Mouse (Mus musculus) G1E (cell line): ENCODE results near the gene Polm. TPM values are rescaled to one million over a fixed set of nuclear protein-coding genes. Genes with fewer than 3 reads are reported as not detected.

Source experiments
- ATAC-seq: 2 replicates; pipeline ENCODE4 v1.8.0; 2016; ENCODE audit warnings: mild to moderate bottlenecking; ENCODE audit not compliant: insufficient number of reproducible peaks, poor library complexity, low FRiP score, severe bottlenecking; ENCODE audit errors: extremely low read depth
- DNase-seq: peaks from one replicate; pipeline ENCODE4 v3.0.0; 2012; ENCODE audit warnings: low spot score
- H3K27me3 ChIP-seq: 2 replicates; pipeline ENCODE4 v1.6.1; 2012; ENCODE audit warnings: mild to moderate bottlenecking, low read length, inconsistent platforms; ENCODE audit not compliant: insufficient read depth
- H3K36me3 ChIP-seq: replicated peaks from 2 replicates; pipeline ENCODE3; 2012; ENCODE audit warnings: mild to moderate bottlenecking, inconsistent platforms
- H3K4me1 ChIP-seq: 2 replicates; pipeline ENCODE4 v1.6.1; 2012; ENCODE audit warnings: low read depth, low read length, inconsistent platforms, mixed read lengths; ENCODE audit not compliant: insufficient read depth
- H3K4me3 ChIP-seq: 2 replicates; pipeline ENCODE4 v1.5.1; 2012; ENCODE audit warnings: low read depth, mild to moderate bottlenecking, inconsistent platforms, low read length, moderate library complexity, mixed read lengths
- H3K9me3 ChIP-seq: replicated peaks from 2 replicates; pipeline ENCODE4 v1.6.1; 2012; ENCODE audit warnings: inconsistent platforms
- CTCF ChIP-seq: IDR thresholded peaks from 2 replicates; pipeline ENCODE4 v1.5.1; 2012; ENCODE audit warnings: low read depth, low read length, inconsistent platforms, mixed read lengths
- GATA1 ChIP-seq: IDR thresholded peaks from 2 replicates; pipeline ENCODE4 v1.6.1; 2012; ENCODE audit warnings: borderline replicate concordance, low read length, inconsistent platforms, mixed read lengths
- GATA2 ChIP-seq: IDR thresholded peaks from 2 replicates; pipeline ENCODE4 v1.6.1; 2012; ENCODE audit warnings: low read depth, low read length, inconsistent platforms, borderline replicate concordance
- POLR2AphosphoS5 ChIP-seq: IDR thresholded peaks from 2 replicates; pipeline ENCODE4 v1.6.1; 2012; ENCODE audit warnings: low read depth, low read length, inconsistent platforms; ENCODE audit not compliant: insufficient replicate concordance
- TAL1 ChIP-seq: conservative IDR thresholded peaks from 2 replicates; pipeline ENCODE4 v1.6.1; 2012; ENCODE audit warnings: low read depth, low read length, inconsistent platforms, mixed read lengths
- polyA plus RNA-seq: library from polyadenylated mRNA; stranded (reverse); fragments of >175 nt; gene quantifications from 2 replicates; pipeline ENCODE4 v1.2.3, GENCODE M21; 2012
- total RNA-seq, 2 experiments: library from RNA; stranded (forward) in 1 of 2; stranded (reverse) in 1 of 2; fragments of 200-1000 nt in 1 of 2; fragments of >200 nt in 1 of 2; fragmentation: Nextera tagmentation in 1 of 2; gene quantifications; 2 replicates each; pipeline ENCODE4 v1.2.3; 2014 to 2017

The Polm gene
- total and polyA plus RNA-seq, 3 experiments, result 15.4 to 38.2 (median 32.1) TPM

DNA sequence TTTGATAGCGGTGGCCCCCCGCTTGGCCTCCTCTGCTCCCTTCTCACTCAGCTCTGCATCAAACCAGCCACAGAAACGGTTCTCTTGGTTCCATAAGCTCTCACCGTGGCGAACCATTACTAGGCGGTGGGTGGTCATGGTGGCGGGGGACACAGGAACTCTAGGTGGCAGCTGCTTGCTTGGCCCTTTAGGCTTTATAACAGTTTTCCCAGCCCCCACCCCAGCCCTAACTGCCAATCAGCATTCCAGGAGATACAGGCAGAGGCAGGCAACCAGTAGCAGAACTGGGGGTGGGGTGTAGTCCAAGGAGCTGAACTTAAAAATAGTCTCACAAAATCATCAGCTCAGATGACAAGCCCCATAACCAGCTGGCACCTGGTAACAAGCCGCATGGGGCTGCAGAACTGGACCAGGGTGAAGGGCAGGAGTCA is 34.2 kb downstream of the Polm start, which contains the start of gene Pgam2:
Pgam2 (minus strand) TSS at position 183 of the 431 bp plus-strand sequence.
- H3K4me3 ChIP-seq, result no peak within 1 kb of the TSS
- ATAC-seq (no peak), DNase-seq (no peak)
- H3K9me3 ChIP-seq, result no peaks in the 10 kb centered on the region
- TF ChIP-seq GATA1, result no peak
- TF ChIP-seq TAL1, result no peak
- TF ChIP-seq POLR2AphosphoS5, result no peak
- no peak for TF ChIP-seq CTCF
- no peak for TF ChIP-seq GATA2
- H3K36me3 ChIP-seq, result peaks cover 37% of the 10 kb centered on the region
- H3K4me1 ChIP-seq, result peaks cover 55% of the 10 kb centered on the region
- H3K27me3 ChIP-seq, result no peaks in the 10 kb centered on the region

DNA sequence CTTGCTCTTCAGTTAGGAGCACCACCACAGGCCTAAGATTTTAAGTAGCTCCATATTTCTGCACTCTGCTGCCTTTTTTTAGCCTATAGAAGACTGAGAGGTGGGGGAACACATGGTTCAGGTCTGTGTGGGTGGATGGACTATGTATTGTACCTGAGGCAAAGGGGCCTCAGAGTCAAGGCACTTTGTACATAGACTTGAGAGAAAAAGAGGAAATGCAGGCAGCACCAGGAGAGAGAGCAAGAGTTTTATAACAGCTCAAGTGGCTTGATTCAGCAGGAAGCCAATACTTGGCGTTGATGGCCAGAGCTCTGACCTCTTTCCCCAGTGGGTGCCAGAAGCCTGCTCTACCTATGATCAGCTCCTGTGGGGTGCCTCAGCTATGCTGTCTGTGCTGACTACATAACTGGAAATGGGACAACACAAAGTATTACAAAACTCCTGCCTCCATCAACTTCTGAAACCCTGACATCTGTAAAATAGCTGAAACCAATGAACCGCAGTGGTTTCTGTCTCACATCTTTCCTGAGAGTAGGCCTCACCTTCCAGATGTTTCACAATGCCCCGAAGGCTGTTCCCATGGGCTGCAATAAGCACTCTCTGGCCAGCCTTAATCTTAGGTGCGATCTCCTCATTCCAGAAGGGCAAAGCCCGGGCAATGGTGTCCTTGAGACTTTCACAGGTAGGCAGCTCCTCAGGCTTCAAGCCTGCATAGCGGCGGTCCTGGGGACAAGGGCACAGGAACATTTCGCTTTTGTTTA is 35.2 kb downstream of the Polm start:
- peaks cover 54% of the 10 kb centered on the region for H3K4me1 ChIP-seq
- no peaks in the 10 kb centered on the region for H3K9me3 ChIP-seq
- H3K4me3 ChIP-seq, result no peak overlapping the region
- H3K27me3 ChIP-seq, result no peaks in the 10 kb centered on the region
- ATAC-seq (no peak), DNase-seq (no peak)
- TF ChIP-seq POLR2AphosphoS5 (peak; percentile 57; the same call in 1 of the 2 replicates), GATA2 (no peak), CTCF (no peak), TAL1 (no peak)
- H3K36me3 ChIP-seq, result peaks cover 46% of the 10 kb centered on the region

DNA sequence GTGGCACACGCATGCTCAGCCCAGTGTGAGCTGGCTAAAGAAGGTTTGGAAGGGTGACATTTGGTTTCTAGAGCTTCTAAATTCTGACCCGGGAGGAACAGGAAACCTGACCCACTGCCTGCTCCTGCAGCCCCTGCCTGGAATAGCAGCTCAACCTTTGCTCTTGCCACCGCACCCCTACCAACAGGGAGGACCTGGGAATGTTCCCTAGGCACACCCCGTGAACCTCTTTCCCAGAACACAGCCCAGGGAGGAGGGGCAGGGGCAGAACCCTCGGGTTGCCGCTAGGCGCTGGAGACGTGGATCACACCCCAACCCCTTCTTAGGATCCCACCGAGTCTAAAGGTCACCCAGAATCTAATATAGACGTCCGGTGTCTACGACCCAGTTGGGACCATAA is 35.8 kb downstream of the Polm start:
- Histone ChIP-seq H3K4me1 (peaks cover 58% of the 10 kb centered on the region), H3K36me3 (peaks cover 52% of the 10 kb centered on the region)
- no peak for ATAC-seq

DNA sequence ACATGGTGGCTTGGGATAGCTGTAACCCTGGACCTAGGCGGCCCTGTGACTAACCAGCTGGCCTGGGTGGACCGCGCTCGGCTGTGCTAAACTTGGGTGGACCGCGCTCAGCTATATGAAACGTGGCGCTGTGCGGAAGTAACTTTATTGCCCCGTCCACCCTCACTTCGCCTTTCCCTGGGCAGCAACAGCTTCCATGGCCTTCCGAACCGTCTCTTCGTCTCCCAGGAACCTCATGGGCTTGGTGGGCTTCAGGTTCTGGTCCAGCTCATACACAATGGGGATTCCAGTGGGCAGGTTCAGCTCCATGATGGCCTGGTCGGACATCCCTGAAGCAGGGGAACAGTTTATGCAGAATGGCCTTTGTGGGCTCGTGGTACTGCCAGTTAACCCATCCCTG is 36.3 kb downstream of the Polm start:
- Histone ChIP-seq H3K27me3 (no peaks in the 10 kb centered on the region), H3K36me3 (peaks cover 57% of the 10 kb centered on the region), H3K4me3 (no peak overlapping the region), H3K9me3 (no peaks in the 10 kb centered on the region), H3K4me1 (peaks cover 63% of the 10 kb centered on the region)
- no peak for TF ChIP-seq GATA1
- no peak for TF ChIP-seq TAL1
- TF ChIP-seq GATA2, result no peak
- no peak for TF ChIP-seq CTCF
- TF ChIP-seq POLR2AphosphoS5, result no peak
- DNase-seq (no peak), ATAC-seq (no peak)

More for the DNA sequence above, 35.8 kb downstream of the Polm start:
- Histone ChIP-seq H3K27me3 (no peaks in the 10 kb centered on the region), H3K9me3 (no peaks in the 10 kb centered on the region), H3K4me3 (no peak overlapping the region)
- TF ChIP-seq TAL1, result no peak
- TF ChIP-seq GATA2, result no peak
- TF ChIP-seq CTCF, result no peak
- TF ChIP-seq POLR2AphosphoS5, result no peak
- TF ChIP-seq GATA1, result no peak
- DNase-seq, result no peak

DNA sequence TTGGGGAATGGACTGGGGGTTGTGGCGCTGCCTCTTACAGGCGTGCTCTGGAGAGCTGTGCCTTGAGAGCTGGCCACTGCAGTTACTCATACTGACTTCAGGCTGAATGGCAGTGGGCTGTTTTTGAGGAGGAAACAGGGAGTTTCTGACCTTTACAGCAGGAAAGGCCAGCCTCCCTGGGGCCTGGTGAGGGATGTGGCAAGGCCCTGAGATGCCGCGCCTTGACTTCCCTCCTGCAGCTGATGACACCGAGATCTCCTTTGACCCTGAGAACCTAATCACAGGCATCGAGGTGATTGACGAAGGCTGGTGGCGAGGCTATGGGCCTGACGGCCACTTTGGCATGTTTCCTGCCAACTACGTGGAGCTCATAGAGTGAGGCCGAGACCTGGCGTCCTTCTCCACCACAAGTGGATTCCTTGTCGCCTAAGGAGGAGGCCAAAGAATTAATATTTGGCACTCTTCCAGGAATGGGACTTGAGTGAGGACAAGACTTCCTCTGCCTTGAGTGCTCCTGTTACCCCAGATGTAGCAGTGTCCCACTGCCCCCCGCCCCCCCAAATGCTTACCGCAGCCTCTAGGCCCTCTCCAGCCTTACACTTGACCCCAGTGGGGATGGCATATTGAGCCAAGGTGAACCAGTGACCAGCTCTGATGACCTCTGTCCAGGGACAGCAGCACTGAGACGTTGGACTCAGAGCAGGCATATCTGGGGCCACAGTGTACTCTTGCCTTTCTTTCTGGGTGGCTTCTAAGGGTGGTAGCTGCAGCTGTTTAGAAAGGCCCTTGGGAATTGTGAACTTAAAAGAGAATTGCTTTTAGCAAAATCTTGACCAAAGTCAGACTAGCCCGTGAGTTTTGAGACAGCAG is 38.0 kb downstream of the Polm start:
- H3K36me3 ChIP-seq, result peaks cover 74% of the 10 kb centered on the region

DNA sequence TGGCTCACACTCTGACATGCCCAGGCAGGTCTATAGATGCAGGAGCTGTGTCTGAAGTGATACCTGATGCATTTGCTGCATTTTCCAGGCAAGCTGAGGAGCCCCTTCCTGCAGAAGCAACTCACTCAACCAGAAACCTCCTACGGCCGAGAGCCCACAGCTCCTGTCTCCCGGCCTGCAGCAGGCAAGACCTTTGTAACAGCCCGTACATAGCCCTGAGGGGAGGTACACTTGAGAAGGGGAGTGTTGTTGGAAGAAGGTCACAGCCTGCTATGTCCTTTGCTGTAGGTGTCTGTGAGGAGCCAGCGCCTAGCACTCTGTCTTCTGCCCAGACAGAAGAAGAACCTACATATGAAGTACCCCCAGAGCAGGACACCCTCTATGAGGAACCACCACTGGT is 39.9 kb downstream of the Polm start:
- DNase-seq, result no peak
- H3K36me3 ChIP-seq, result peaks cover 92% of the 10 kb centered on the region

More for the DNA sequence above, 38.0 kb downstream of the Polm start:
- ATAC-seq (no peak), DNase-seq (no peak)
- H3K27me3 ChIP-seq, result no peaks in the 10 kb centered on the region
- peaks cover 53% of the 10 kb centered on the region for H3K4me1 ChIP-seq
- no peaks in the 10 kb centered on the region for H3K9me3 ChIP-seq
- TF ChIP-seq CTCF (no peak), TAL1 (no peak), GATA1 (no peak), GATA2 (no peak)
- no peak overlapping the region for H3K4me3 ChIP-seq

More for the DNA sequence above, 39.9 kb downstream of the Polm start:
- Histone ChIP-seq H3K4me1 (peaks cover 44% of the 10 kb centered on the region), H3K4me3 (no peak overlapping the region), H3K27me3 (no peaks in the 10 kb centered on the region), H3K9me3 (no peaks in the 10 kb centered on the region)
- no peak for ATAC-seq
- TF ChIP-seq POLR2AphosphoS5, result no peak
- no peak for TF ChIP-seq GATA1
- no peak for TF ChIP-seq CTCF
